Mouse (Mus musculus) brain, embryonic 14.5 days (tissue): Measurements from ENCODE around the gene Megf11. TPM values are rescaled to one million over a fixed set of nuclear protein-coding genes. Genes with fewer than 3 reads are reported as not detected.
"Not testable (repeated sequence)": the region's sequence is repeated elsewhere in the genome, so short reads cannot be mapped to it uniquely, and the experiment has no call there.

Experiments
- DNase-seq: peaks from one replicate; pipeline ENCODE4 v3.0.0-alpha.2; 2011; ENCODE audit warnings: low read depth
- CTCF ChIP-seq: fragments of 200-500 bp; IDR thresholded peaks from 2 replicates; pipeline ENCODE4 v1.5.1; 2012; ENCODE audit warnings: inconsistent platforms, mild to moderate bottlenecking, moderate library complexity, borderline replicate concordance; ENCODE audit not compliant: insufficient read depth, insufficient read length; ENCODE audit errors: extremely low read depth
- POLR2A ChIP-seq: fragments of 200-500 bp; IDR thresholded peaks from 2 replicates; pipeline ENCODE4 v1.6.1; 2012; ENCODE audit warnings: mild to moderate bottlenecking, inconsistent platforms, borderline replicate concordance; ENCODE audit not compliant: poor library complexity, insufficient read depth, insufficient read length, severe bottlenecking; ENCODE audit errors: extremely low read depth
- polyA plus RNA-seq: library from polyadenylated mRNA; depleted of rRNA; stranded (reverse); fragments of >200 nt; gene quantifications from 2 replicates; pipeline ENCODE4 v1.2.3, GENCODE M21; 2012

Megf11 gene
- polyA plus RNA-seq, 1 experiment: 16.5 TPM

GRCm38 (mm10) chr9:64704073-64704840, 318.8 kb downstream of the Megf11 start:
- TF ChIP-seq CTCF (no peak), POLR2A (no peak)
- no peak for DNase-seq

- DNase-seq: not testable (repeated sequence)
Measured at GRCm38 (mm10) chr9:64710291-64710690, 324.9 kb downstream of the Megf11 start.

GRCm38 (mm10) chr9:64719526-64720163, 334.2 kb downstream of the Megf11 start:
- no peak for DNase-seq
- TF ChIP-seq POLR2A (no peak), CTCF (no peak)

- DNase-seq: no peak
- no peak for TF ChIP-seq CTCF
- TF ChIP-seq POLR2A: no peak
Measured at GRCm38 (mm10) chr9:64726454-64726853, 341.0 kb downstream of the Megf11 start.

- DNase-seq: no peak
- TF ChIP-seq CTCF (no peak), POLR2A (no peak)
Measured at GRCm38 (mm10) chr9:64731029-64731560, 345.7 kb downstream of the Megf11 start.

GRCm38 (mm10) chr9:64734166-64734565, 348.7 kb downstream of the Megf11 start:
- no peak for DNase-seq
- TF ChIP-seq POLR2A (no peak), CTCF (no peak)

GRCm38 (mm10) chr9:64734992-64735391, 349.6 kb downstream of the Megf11 start:
- DNase-seq: not testable (repeated sequence)

GRCm38 (mm10) chr9:64736076-64736638, 350.7 kb downstream of the Megf11 start:
- TF ChIP-seq POLR2A: no peak
- no peak for TF ChIP-seq CTCF
- no peak for DNase-seq

GRCm38 (mm10) chr9:64736639-64737405, 351.4 kb downstream of the Megf11 start:
- TF ChIP-seq POLR2A: no peak
- TF ChIP-seq CTCF: peak; percentile 39; the same call in 1 of the 2 replicates
- peak; percentile 79 for DNase-seq

- DNase-seq: peak; percentile 98
Measured at GRCm38 (mm10) chr9:64737406-64738201, 352.2 kb downstream of the Megf11 start, which contains the start of gene Rab11a. TSS of gene Rab11a (minus strand) at chr9:64737758.

More at GRCm38 (mm10) chr9:64737406-64738201, 352.2 kb downstream of the Megf11 start, which contains the start of gene Rab11a:
- peak; percentile 91 for TF ChIP-seq POLR2A
- no peak for TF ChIP-seq CTCF
